Mouse (Mus musculus): ENCODE measurements around the gene Nedd9. TPM values are rescaled to one million over a fixed set of nuclear protein-coding genes. Genes with fewer than 3 reads are reported as not detected.

The Nedd9 gene
- polyA plus RNA-seq, 1 experiment: 24.7 TPM

GRCm38 (mm10) chr13:41337407-41337806, 149.8 kb downstream of the Nedd9 start:
- WGBS: 91% methylated on average over 2 of the region's 2 CpGs
- DNase-seq: no peak
- Histone ChIP-seq H3K4me1 (ENCODE audit: control insufficient read depth, insufficient read depth, low read length) (peaks cover 67% of the 10 kb centered on the region), H3K4me3 (ENCODE audit: insufficient read depth, low read depth, low read length) (no peak overlapping the region), H3K36me3 (ENCODE audit: control insufficient read depth, insufficient read depth, low read length) (peaks cover 9% of the 10 kb centered on the region; the same call in 1 of the 2 replicates), H3K27ac (ENCODE audit: insufficient read depth, low read depth, low read length) (peak overlapping the region; percentile 63; the same call in 1 of the 2 replicates), H3K27me3 (replicated peaks; ENCODE audit: control insufficient read depth, insufficient read depth, low read length) (no peaks in the 10 kb centered on the region)
- no peak for TF ChIP-seq POLR2A (IDR thresholded peaks at IDR 0.05; ENCODE audit: low read depth, low read length)
- TF ChIP-seq CTCF (conservative IDR thresholded peaks at IDR 0.05; ENCODE audit: insufficient read depth, insufficient read length, low read depth, low read length): no peak

DNA sequence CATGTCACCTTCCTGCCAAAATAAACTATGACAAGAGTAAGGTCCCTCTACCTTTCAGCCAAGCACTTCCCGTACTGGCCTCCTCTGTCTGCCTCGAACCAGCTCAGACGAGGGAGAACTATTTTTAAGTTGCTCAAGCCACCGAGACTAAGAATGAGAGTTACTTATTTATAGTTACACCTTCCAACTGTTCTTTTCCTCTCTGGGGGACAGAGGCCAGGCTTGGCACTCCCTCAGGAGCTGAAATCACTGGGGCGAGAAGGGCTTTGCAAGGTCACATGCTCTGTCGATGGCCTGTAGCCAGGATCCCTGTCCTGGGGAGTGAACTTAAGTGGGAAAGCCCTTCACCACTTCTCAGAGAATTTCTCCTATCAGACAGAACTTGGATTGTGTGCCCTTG, 150.9 kb downstream of the Nedd9 start:
- peaks cover 9% of the 10 kb centered on the region; the same call in 1 of the 2 replicates for H3K36me3 ChIP-seq (ENCODE audit: control insufficient read depth, insufficient read depth, low read length)
- peak overlapping the region; percentile 98 for H3K27ac ChIP-seq (ENCODE audit: insufficient read depth, low read depth, low read length)
- WGBS: 6% methylated on average over 6 of the region's 6 CpGs
- TF ChIP-seq POLR2A (IDR thresholded peaks at IDR 0.05; ENCODE audit: low read depth, low read length): no peak
- TF ChIP-seq CTCF (conservative IDR thresholded peaks at IDR 0.05; ENCODE audit: insufficient read depth, insufficient read length, low read depth, low read length): no peak
- DNase-seq: peak; percentile 98
- H3K4me3 ChIP-seq (ENCODE audit: insufficient read depth, low read depth, low read length): no peak overlapping the region
- H3K27me3 ChIP-seq (replicated peaks; ENCODE audit: control insufficient read depth, insufficient read depth, low read length): no peaks in the 10 kb centered on the region
- peaks cover 56% of the 10 kb centered on the region for H3K4me1 ChIP-seq (ENCODE audit: control insufficient read depth, insufficient read depth, low read length)

GRCm38 (mm10) chr13:41335767-41336166, 151.4 kb downstream of the Nedd9 start:
- Histone ChIP-seq H3K4me3 (ENCODE audit: insufficient read depth, low read depth, low read length) (no peak overlapping the region), H3K36me3 (ENCODE audit: control insufficient read depth, insufficient read depth, low read length) (peaks cover 9% of the 10 kb centered on the region; the same call in 1 of the 2 replicates), H3K27ac (ENCODE audit: insufficient read depth, low read depth, low read length) (peak overlapping the region; percentile 98), H3K4me1 (ENCODE audit: control insufficient read depth, insufficient read depth, low read length) (peaks cover 57% of the 10 kb centered on the region), H3K27me3 (replicated peaks; ENCODE audit: control insufficient read depth, insufficient read depth, low read length) (no peaks in the 10 kb centered on the region)
- peak; percentile 71 for DNase-seq
- no peak for TF ChIP-seq CTCF (conservative IDR thresholded peaks at IDR 0.05; ENCODE audit: insufficient read depth, insufficient read length, low read depth, low read length)
- TF ChIP-seq POLR2A (IDR thresholded peaks at IDR 0.05; ENCODE audit: low read depth, low read length): no peak
- 42% methylated on average over 5 of the region's 5 CpGs for WGBS

DNA sequence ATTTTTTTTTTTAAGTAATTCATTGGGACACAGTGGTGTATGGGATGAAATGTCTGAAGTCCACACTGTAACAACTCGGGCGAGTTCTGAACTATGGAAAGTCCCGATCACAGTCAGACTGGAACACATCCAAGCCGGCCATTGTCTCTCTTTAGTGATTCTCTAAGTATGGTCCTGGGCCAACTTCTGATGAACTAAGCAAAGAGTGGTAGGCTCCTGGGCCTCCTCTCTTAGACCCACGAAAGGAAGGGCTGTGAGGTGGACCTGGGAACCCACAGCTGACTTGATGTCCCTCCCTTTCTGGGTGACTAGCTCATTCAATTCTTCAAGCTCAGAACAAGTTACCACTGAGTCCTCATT, 152.5 kb downstream of the Nedd9 start:
- 29% methylated on average over 5 of the region's 5 CpGs for WGBS
- H3K36me3 ChIP-seq (ENCODE audit: control insufficient read depth, insufficient read depth, low read length): peaks cover 9% of the 10 kb centered on the region; the same call in 1 of the 2 replicates
- peak overlapping the region; percentile 81 for H3K27ac ChIP-seq (ENCODE audit: insufficient read depth, low read depth, low read length)
- TF ChIP-seq CTCF (conservative IDR thresholded peaks at IDR 0.05; ENCODE audit: insufficient read depth, insufficient read length, low read depth, low read length): no peak
- TF ChIP-seq POLR2A (IDR thresholded peaks at IDR 0.05; ENCODE audit: low read depth, low read length): no peak
- H3K27me3 ChIP-seq (replicated peaks; ENCODE audit: control insufficient read depth, insufficient read depth, low read length): no peaks in the 10 kb centered on the region
- peak; percentile 86 for DNase-seq
- peaks cover 58% of the 10 kb centered on the region for H3K4me1 ChIP-seq (ENCODE audit: control insufficient read depth, insufficient read depth, low read length)
- H3K4me3 ChIP-seq (ENCODE audit: insufficient read depth, low read depth, low read length): no peak overlapping the region

DNA sequence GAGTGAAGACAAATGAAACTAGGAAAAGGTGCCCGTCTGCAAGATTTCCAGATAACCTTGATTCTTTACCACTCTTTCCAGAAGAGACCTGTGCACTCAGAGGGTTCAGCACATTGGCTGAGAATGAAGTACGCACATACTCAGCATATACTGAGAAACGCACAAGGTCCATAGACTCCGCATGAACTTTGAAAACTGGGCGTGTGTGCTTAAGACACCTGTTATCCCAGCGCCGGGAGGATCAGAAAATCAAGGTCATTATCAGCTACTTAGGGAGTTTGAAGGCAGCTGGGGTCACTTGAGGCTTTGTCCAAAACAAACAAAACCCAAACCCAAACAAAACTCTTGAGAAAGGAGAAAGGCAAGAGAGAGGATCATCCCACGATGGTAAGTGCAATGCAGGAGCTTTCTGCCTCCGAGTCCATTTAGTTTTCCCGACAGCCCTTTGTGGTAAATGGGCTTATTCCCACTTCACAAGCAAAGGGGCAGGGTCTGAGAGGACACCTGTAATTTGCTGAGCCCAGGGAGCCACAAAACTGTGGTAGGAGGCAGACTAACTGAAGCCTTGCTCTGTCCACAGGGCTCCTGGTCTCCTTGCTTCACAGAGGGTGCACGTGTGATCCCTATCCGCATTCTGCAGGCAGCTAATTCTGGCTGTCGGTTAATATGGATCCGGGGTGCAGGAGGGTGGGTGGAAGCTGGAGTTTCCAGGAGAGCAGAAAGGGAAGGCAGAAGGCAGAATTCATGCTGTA, 153.1 kb downstream of the Nedd9 start:
- DNase-seq: no peak
- Histone ChIP-seq H3K4me1 (ENCODE audit: control insufficient read depth, insufficient read depth, low read length) (peaks cover 59% of the 10 kb centered on the region), H3K27ac (ENCODE audit: insufficient read depth, low read depth, low read length) (peak overlapping the region; percentile 81), H3K27me3 (replicated peaks; ENCODE audit: control insufficient read depth, insufficient read depth, low read length) (no peaks in the 10 kb centered on the region), H3K4me3 (ENCODE audit: insufficient read depth, low read depth, low read length) (no peak overlapping the region), H3K36me3 (ENCODE audit: control insufficient read depth, insufficient read depth, low read length) (peaks cover 9% of the 10 kb centered on the region; the same call in 1 of the 2 replicates)
- 33% methylated on average over 14 of the region's 14 CpGs for WGBS
- no peak for TF ChIP-seq POLR2A (IDR thresholded peaks at IDR 0.05; ENCODE audit: low read depth, low read length)
- TF ChIP-seq CTCF (conservative IDR thresholded peaks at IDR 0.05; ENCODE audit: insufficient read depth, insufficient read length, low read depth, low read length): no peak

DNA sequence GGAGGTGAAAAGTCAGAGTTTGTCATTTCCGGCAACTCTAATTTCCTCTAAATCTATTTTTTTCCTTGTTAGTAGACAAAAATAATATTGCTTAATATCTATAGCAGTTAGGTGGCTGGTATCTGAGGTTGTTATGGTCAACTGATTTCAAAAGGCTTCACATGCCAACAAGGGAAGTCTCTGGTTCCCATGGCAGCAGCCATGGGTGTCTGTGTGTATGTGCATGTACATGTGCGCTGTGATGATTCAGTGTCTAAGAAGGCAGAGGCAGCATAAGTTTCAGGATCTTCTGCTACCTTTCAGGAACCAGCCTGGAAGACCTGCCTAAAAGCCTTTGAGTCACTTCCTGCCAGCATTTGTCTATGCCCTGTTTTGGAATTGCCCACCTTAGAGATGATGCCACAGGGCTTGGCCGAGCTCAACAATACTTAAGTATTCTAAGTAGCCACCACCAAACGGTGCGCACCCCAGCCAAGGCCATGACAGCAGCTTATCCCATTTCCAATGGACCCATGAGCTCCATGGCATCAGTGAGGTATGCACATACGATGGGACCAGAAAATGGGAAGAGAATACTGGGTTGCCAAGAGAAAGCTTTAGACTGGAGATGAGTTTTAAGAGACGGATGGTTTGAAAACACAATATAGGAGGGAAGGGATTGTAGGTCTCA, 155.4 kb downstream of the Nedd9 start:
- no peak overlapping the region for H3K27ac ChIP-seq (ENCODE audit: insufficient read depth, low read depth, low read length)
- peaks cover 2% of the 10 kb centered on the region; the same call in 1 of the 2 replicates for H3K36me3 ChIP-seq (ENCODE audit: control insufficient read depth, insufficient read depth, low read length)
- no peaks in the 10 kb centered on the region for H3K27me3 ChIP-seq (replicated peaks; ENCODE audit: control insufficient read depth, insufficient read depth, low read length)
- 88% methylated on average over 7 of the region's 7 CpGs for WGBS
- H3K4me1 ChIP-seq (ENCODE audit: control insufficient read depth, insufficient read depth, low read length): peaks cover 55% of the 10 kb centered on the region
- TF ChIP-seq CTCF (conservative IDR thresholded peaks at IDR 0.05; ENCODE audit: insufficient read depth, insufficient read length, low read depth, low read length): no peak
- no peak for TF ChIP-seq POLR2A (IDR thresholded peaks at IDR 0.05; ENCODE audit: low read depth, low read length)
- DNase-seq: no peak
- no peak overlapping the region for H3K4me3 ChIP-seq (ENCODE audit: insufficient read depth, low read depth, low read length)

Data from kidney, adult 2 months (tissue).